Mouse (Mus musculus) frontal cortex, adult 2 months (tissue): ENCODE measurements around the gene Gm14525. TPM values are rescaled to one million over a fixed set of nuclear protein-coding genes. Genes with fewer than 3 reads are reported as not detected.
"Not testable (repeated sequence)": the region's sequence is repeated elsewhere in the genome, so short reads cannot be mapped to it uniquely, and the experiment has no call there.

Experiments
- DNase-seq, 2 experiments: peaks; one replicate each; pipeline ENCODE4 v3.0.0; 2022; ENCODE audit warnings: low spot score in 1 of 2; ENCODE audit errors: extremely low spot score in 1 of 2
- polyA plus RNA-seq: library from polyadenylated mRNA; depleted of rRNA; stranded (reverse); fragments of >200 nt; gene quantifications from 2 replicates; pipeline ENCODE4 v1.2.3, GENCODE M21; 2012; rRNA removed

The Gm14525 gene
- not detected in 2 replicates for polyA plus RNA-seq

DNA sequence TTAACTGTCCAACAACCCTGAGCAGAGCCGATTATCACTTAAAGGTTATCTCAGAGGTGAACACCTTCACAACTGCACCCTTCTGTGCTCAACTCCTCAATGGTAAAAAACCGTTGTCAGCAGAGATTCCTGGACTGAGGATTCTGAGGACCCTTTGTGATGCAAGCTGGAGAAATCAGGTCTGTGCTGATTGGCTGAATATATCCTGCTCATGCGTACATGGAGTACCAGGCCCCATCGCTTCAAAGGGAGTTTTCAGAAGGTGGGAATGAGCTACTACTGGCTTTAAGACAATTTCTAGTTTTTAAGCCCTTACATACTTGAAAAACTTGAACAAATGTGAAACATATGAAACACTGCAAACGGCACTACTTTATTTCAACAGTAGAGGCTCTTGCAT lies at the start of gene Gm14525:
TSS of gene Gm14525 (minus strand) at position 101 of the 400 bp plus-strand sequence.
- DNase-seq: not testable (repeated sequence)

Other genes with a start within 250 kb of the Gm14525 start
- not detected in 2 replicates for gene Slx, start 157.1 kb downstream of the Gm14525 start, polyA plus RNA-seq
- gene Gm6121, start 233.1 kb upstream of the Gm14525 start, polyA plus RNA-seq: not detected in 2 replicates